Mouse (Mus musculus): ENCODE measurements at regions not wholly inside any gene's neighbourhood (a gene's known extent, or its start where the extent isn't known, plus 50 kb on each side); places are given as distances from the start of the nearest gene placed in this dataset.
A peak's percentile ranks its signal among the peaks of the same experiment; 100 is the strongest.
"Not testable (repeated sequence)": the region's sequence is repeated elsewhere in the genome, so short reads cannot be mapped to it uniquely, and the experiment has no call there.

DNA sequence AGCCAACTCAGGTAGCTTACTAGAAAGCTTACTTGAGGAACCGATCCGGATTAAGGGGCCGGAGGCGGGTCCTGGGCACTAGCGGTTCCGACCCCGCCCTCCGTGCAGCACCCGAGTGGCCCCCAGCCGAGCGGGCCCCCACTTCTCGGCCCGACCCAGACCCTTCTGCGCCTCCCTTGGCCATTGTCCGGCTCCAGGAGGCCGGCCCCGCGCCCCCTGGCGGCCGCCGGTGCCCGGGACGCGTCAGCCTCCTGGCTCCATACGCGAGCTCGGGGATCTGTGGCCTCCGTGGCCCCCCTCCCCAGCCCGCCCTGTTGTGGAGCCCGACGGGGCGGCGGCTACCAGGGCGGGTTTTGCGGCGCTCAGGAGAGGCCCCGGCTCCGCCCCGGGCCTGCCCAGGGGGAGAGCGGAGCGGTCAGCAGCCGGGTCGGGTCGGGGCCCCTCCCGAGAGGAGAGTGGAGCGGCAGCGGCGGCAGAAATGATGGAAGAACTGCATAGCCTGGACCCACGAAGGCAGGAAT is 94.3 kb upstream of the Zfp986 start:
- DNase-seq (ENCODE audit: low read depth, low spot score); H3K9me3 ChIP-seq (ENCODE audit: control insufficient read depth, insufficient read depth, low read depth, low read length); in situ Hi-C loops (cut with MboI; ENCODE audit: low sequenced_read_pairs in 2 of 2, unreplicated experiment in 2 of 2); H3K4me1 ChIP-seq (ENCODE audit: control insufficient read depth in 2 of 2, insufficient read depth in 2 of 2, low read length in 2 of 2, poor library complexity in 1 of 2); H3K36me3 ChIP-seq (ENCODE audit: control insufficient read depth, insufficient read depth, low read length, poor library complexity, severe bottlenecking); H3K27ac ChIP-seq (ENCODE audit: insufficient read depth, low read depth, low read length, poor library complexity, severe bottlenecking): not testable (repeated sequence)
- 0 out of 2 replicates have a peak overlapping the region, but pooled peaks have one; percentile 11 for H3K9ac ChIP-seq (ENCODE audit: insufficient read depth, low read depth, low read length, poor library complexity, severe bottlenecking)
- H3K4me3 ChIP-seq (ENCODE audit: insufficient read depth in 1 of 2, low read depth in 1 of 2, low read length in 2 of 2, poor library complexity in 1 of 2, severe bottlenecking in 1 of 2), result peak overlapping the region in 1 of 2 experiments; percentile 21; a peak in 1 of 4 replicates

GRCm38 (mm10) chr4:145774884-145775283 is 93.7 kb upstream of the Zfp986 start:
- DNase-seq (ENCODE audit: low read depth, low spot score); H3K9ac ChIP-seq (ENCODE audit: insufficient read depth, low read depth, low read length, poor library complexity, severe bottlenecking); H3K4me1 ChIP-seq (ENCODE audit: control insufficient read depth in 2 of 2, insufficient read depth in 2 of 2, low read length in 2 of 2, poor library complexity in 1 of 2); in situ Hi-C loops (cut with MboI; ENCODE audit: low sequenced_read_pairs in 2 of 2, unreplicated experiment in 2 of 2); H3K9me3 ChIP-seq (ENCODE audit: control insufficient read depth, insufficient read depth, low read depth, low read length); H3K36me3 ChIP-seq (ENCODE audit: control insufficient read depth, insufficient read depth, low read length, poor library complexity, severe bottlenecking); H3K27ac ChIP-seq (ENCODE audit: insufficient read depth, low read depth, low read length, poor library complexity, severe bottlenecking); H3K4me3 ChIP-seq (ENCODE audit: insufficient read depth in 1 of 2, low read depth in 1 of 2, low read length in 2 of 2, poor library complexity in 1 of 2, severe bottlenecking in 1 of 2): not testable (repeated sequence)

DNA sequence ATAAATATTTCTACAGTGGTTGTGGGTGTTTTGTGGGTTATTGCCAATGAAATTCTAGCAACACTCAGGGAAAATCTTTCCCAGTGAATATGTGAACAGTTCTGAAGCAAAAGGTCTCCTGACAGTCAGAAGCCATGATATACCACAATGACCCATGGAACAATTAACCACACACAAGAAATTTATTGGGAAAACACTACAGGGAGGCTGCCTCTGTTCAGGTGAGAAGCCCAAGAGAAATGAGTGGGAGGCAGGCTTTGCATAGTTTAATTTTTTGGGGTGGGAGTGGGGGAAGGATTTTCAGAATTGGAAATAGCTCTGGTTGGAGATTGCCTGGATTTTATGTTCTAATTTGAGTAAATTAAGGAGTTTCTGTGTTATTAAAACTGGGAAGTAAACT is 92.1 kb upstream of the Zfp986 start:
- DNase-seq (ENCODE audit: low read depth, low spot score); H3K27ac ChIP-seq (ENCODE audit: insufficient read depth, low read depth, low read length, poor library complexity, severe bottlenecking); H3K36me3 ChIP-seq (ENCODE audit: control insufficient read depth, insufficient read depth, low read length, poor library complexity, severe bottlenecking); H3K9me3 ChIP-seq (ENCODE audit: control insufficient read depth, insufficient read depth, low read depth, low read length); H3K4me1 ChIP-seq (ENCODE audit: control insufficient read depth in 2 of 2, insufficient read depth in 2 of 2, low read length in 2 of 2, poor library complexity in 1 of 2); H3K9ac ChIP-seq (ENCODE audit: insufficient read depth, low read depth, low read length, poor library complexity, severe bottlenecking); in situ Hi-C loops (cut with MboI; ENCODE audit: low sequenced_read_pairs in 2 of 2, unreplicated experiment in 2 of 2); H3K4me3 ChIP-seq (ENCODE audit: insufficient read depth in 1 of 2, low read depth in 1 of 2, low read length in 2 of 2, poor library complexity in 1 of 2, severe bottlenecking in 1 of 2): not testable (repeated sequence)

DNA sequence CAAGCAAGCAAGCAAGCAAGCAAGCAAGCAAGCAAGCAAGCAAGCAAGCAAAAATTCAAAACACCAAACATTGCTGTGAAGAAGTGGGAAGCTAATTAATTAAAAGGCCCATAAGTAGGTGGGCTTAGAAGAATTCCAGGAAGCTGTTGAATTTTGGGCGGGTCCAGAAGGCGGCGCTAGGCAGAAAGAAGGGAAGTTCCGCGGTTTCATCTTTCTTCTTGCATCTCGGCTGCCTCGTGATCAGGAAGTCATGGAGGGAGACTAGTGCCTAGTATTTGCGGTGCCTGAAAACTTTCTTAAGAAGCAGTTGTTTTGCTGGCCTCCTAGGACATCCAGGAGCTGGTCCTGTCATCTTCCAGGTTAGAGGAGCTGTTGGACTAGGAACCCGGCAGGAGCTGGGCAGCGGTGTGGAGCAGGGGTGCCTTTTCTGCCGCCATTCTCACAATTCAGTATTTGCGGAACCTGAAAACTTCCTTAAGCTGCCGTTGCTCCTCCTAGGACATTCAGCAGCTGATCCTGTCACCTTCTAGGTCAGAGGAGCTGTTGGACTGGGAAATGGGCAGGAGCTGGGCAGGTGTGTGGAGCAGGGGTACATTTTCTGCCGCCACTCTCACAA is 87.2 kb upstream of the Zfp986 start:
- in situ Hi-C loops (cut with MboI; ENCODE audit: low sequenced_read_pairs in 2 of 2, unreplicated experiment in 2 of 2); H3K36me3 ChIP-seq (ENCODE audit: control insufficient read depth, insufficient read depth, low read length, poor library complexity, severe bottlenecking): not testable (repeated sequence)

DNA sequence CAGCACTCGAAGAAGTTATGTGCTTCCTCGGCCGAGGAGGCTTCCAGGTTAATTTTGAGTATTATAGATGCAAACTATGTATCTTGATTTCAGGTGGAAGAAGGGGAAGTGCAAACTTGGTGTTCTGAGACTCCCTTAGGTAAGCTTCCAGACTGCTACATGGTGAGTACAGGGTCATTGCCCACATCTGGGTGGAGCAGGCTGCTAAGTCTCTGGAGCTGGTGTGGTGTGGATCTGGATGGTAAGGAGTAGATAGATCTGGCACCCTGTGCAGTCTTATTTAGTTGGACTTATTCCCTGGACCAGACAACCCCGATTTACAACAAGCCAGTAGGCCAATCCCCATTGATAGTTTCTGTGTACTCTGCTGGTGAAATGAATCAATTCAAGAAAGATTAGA is 53.9 kb upstream of the Zfp986 start:
- H3K36me3 ChIP-seq (ENCODE audit: control insufficient read depth, insufficient read depth, low read length, poor library complexity, severe bottlenecking); H3K9me3 ChIP-seq (ENCODE audit: control insufficient read depth, insufficient read depth, low read depth, low read length); H3K4me1 ChIP-seq (ENCODE audit: control insufficient read depth in 2 of 2, insufficient read depth in 2 of 2, low read length in 2 of 2, poor library complexity in 1 of 2); DNase-seq (ENCODE audit: low read depth, low spot score); H3K27ac ChIP-seq (ENCODE audit: insufficient read depth, low read depth, low read length, poor library complexity, severe bottlenecking); H3K4me3 ChIP-seq (ENCODE audit: insufficient read depth in 1 of 2, low read depth in 1 of 2, low read length in 2 of 2, poor library complexity in 1 of 2, severe bottlenecking in 1 of 2); in situ Hi-C loops (cut with MboI; ENCODE audit: low sequenced_read_pairs in 2 of 2, unreplicated experiment in 2 of 2); H3K9ac ChIP-seq (ENCODE audit: insufficient read depth, low read depth, low read length, poor library complexity, severe bottlenecking): not testable (repeated sequence)

More for the DNA sequence above, 87.2 kb upstream of the Zfp986 start:
- not testable (repeated sequence) for H3K9me3 ChIP-seq (ENCODE audit: control insufficient read depth, insufficient read depth, low read depth, low read length); H3K27ac ChIP-seq (ENCODE audit: insufficient read depth, low read depth, low read length, poor library complexity, severe bottlenecking); H3K9ac ChIP-seq (ENCODE audit: insufficient read depth, low read depth, low read length, poor library complexity, severe bottlenecking); DNase-seq (ENCODE audit: low read depth, low spot score); H3K4me1 ChIP-seq (ENCODE audit: control insufficient read depth in 2 of 2, insufficient read depth in 2 of 2, low read length in 2 of 2, poor library complexity in 1 of 2); H3K4me3 ChIP-seq (ENCODE audit: insufficient read depth in 1 of 2, low read depth in 1 of 2, low read length in 2 of 2, poor library complexity in 1 of 2, severe bottlenecking in 1 of 2)
